Mouse (Mus musculus) urinary bladder, postnatal 10 days (tissue): ENCODE data around the gene Fmo9.

ENCODE experiments used
- DNase-seq: peaks from one replicate; pipeline ENCODE4 v3.0.0; 2022; ENCODE audit warnings: low spot score

The Fmo9 gene

DNA sequence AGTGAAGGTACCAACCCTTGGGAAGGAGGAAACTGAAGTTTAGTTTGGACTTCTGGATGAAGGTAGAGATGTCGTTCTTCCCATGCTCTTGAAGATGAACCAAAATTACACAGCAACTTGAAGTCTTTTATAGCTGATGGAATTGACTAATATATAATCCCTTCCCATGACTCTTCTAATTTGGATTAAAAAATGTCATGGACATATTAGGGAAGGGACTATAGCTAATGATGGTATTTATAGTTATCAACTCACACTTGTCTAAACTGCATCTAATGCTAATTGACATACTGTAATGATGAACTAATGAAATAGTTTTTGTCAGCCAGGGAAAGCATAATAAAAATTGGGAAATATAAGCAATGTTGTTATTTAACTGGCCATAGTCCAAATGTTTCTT is at the start of gene Fmo9:
Gene Fmo9 (minus strand): TSS at position 101 of the 400 bp plus-strand sequence.
- DNase-seq = no peak

- DNase-seq = no peak
Observed at GRCm38 (mm10) chr1:166730886-166731285, 49.2 kb upstream of the Fmo9 start.

- DNase-seq = no peak
Observed at GRCm38 (mm10) chr1:166730215-166730614, 48.6 kb upstream of the Fmo9 start.

- no peak for DNase-seq
Observed at GRCm38 (mm10) chr1:166710861-166711260, 29.2 kb upstream of the Fmo9 start.

- DNase-seq = no peak
Observed at GRCm38 (mm10) chr1:166702270-166702912, 20.7 kb upstream of the Fmo9 start.

GRCm38 (mm10) chr1:166669264-166669663 is 12.4 kb downstream of the Fmo9 start:
- no peak for DNase-seq

- no peak for DNase-seq
Observed at GRCm38 (mm10) chr1:166660800-166661199, 20.8 kb downstream of the Fmo9 start.

DNA sequence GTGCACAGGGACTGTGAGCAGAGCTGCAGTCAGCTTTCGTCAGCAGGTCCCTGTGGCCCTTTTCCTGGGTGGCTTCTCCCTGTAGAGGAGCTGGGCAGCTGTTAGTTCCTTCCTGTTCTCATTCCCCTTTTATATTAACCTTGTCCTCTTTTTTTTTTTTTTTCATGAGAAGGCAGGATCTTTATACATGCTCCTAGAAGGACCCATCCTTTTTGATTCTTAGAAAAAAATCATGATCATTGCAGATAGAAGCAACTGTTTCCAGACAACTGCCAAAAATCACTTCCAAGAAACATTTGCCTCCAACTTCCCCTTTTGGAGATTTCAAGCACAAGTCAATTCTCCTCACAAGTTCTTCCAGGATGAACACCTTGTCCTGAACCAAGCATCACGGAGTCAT is 34.1 kb downstream of the Fmo9 start, which contains the start of gene Gm4847:
Gene Gm4847 (minus strand): TSS at position 101 of the 400 bp plus-strand sequence.
- no peak for DNase-seq
